Mouse (Mus musculus): ENCODE results near the gene Dnaja3.

- TF ChIP-seq CTCF (conservative IDR thresholded peaks at IDR 0.05; ENCODE audit: insufficient read depth, insufficient read length, low read depth, low read length) (no peak; the same call in 1 of the 2 replicates), POLR2A (IDR thresholded peaks at IDR 0.05; ENCODE audit: low read depth, low read length) (no peak)
Observed at GRCm38 (mm10) chr16:4611676-4612075, 28.1 kb upstream of the Dnaja3 start.

All from kidney, adult 2 months (tissue).